Mouse (Mus musculus): ENCODE data around the gene Numbl. TPM values are rescaled to one million over a fixed set of nuclear protein-coding genes. Genes with fewer than 3 reads are reported as not detected.
"Not testable (repeated sequence)": the region's sequence is repeated elsewhere in the genome, so short reads cannot be mapped to it uniquely, and the experiment has no call there.

Gene Numbl
- 10 to 100 TPM in 1 of 2 experiments, 1 to 10 TPM in 1; 8.8 to 10.1 TPM for total RNA-seq (2021)
- long read RNA-seq, experiment 1, partial matches to known transcripts = 2 of 3 reads
- long read RNA-seq, experiment 1, other reads (novel, unspliced or antisense) = 0 of 3 reads
- long read RNA-seq, experiment 2, partial matches to known transcripts = 2 of 6 reads
- long read RNA-seq, experiment 2, other reads (novel, unspliced or antisense) = 1 of 6 reads

GRCm38 (mm10) chr7:27258205-27258899 is at the start of gene Numbl:
TSS of gene Numbl (plus strand) at chr7:27258433.
- DNase-seq = peak; percentile 94 to 98

- no peak for DNase-seq
These were observed 45.6 kb upstream of the Numbl start for GRCm38 (mm10) chr7:27212626-27213025.

- peak; percentile 30 to 31 for DNase-seq
These were observed 39.6 kb upstream of the Numbl start for GRCm38 (mm10) chr7:27218586-27218985.

- no peak for DNase-seq
These were observed 38.3 kb upstream of the Numbl start for GRCm38 (mm10) chr7:27219937-27220336.

- DNase-seq = no peak
These were observed 36.3 kb upstream of the Numbl start for GRCm38 (mm10) chr7:27221939-27222338.

- DNase-seq = no peak
These were observed 35.7 kb upstream of the Numbl start for GRCm38 (mm10) chr7:27222538-27222937.

- DNase-seq = peak; percentile 76 to 80
These were observed 33.2 kb upstream of the Numbl start for GRCm38 (mm10) chr7:27224877-27225575.

GRCm38 (mm10) chr7:27227276-27227675 is 31.0 kb upstream of the Numbl start:
- no peak for DNase-seq

GRCm38 (mm10) chr7:27227676-27228075 is 30.6 kb upstream of the Numbl start:
- peak; percentile 32 to 52 for DNase-seq

- peak; percentile 94 to 95 for DNase-seq
These were observed 29.9 kb upstream of the Numbl start, which contains the start of gene Itpkc for GRCm38 (mm10) chr7:27228281-27228821. TSS of gene Itpkc (minus strand) at chr7:27228661.

- DNase-seq = no peak
These were observed 29.4 kb upstream of the Numbl start for GRCm38 (mm10) chr7:27228865-27229264.

- no peak for DNase-seq
These were observed 27.5 kb upstream of the Numbl start for GRCm38 (mm10) chr7:27230781-27231180.

GRCm38 (mm10) chr7:27231693-27232331 is 26.4 kb upstream of the Numbl start:
- peak; percentile 89 to 93 for DNase-seq

- peak; percentile 96 to 97 for DNase-seq
These were observed 25.4 kb upstream of the Numbl start, which contains the start of gene Coq8b for GRCm38 (mm10) chr7:27232781-27233281. TSS of gene Coq8b (plus strand) at chr7:27233023.

- no peak for DNase-seq
These were observed 24.9 kb upstream of the Numbl start for GRCm38 (mm10) chr7:27233300-27233699.

GRCm38 (mm10) chr7:27235726-27236125 is 22.5 kb upstream of the Numbl start:
- peak; percentile 44 to 74 for DNase-seq

- no peak for DNase-seq
These were observed 20.7 kb upstream of the Numbl start for GRCm38 (mm10) chr7:27237527-27237926.

GRCm38 (mm10) chr7:27238568-27238967 is 19.7 kb upstream of the Numbl start:
- DNase-seq = no peak

- DNase-seq = no peak
These were observed 15.0 kb upstream of the Numbl start for GRCm38 (mm10) chr7:27243211-27243610.

GRCm38 (mm10) chr7:27244088-27244487 is 14.1 kb upstream of the Numbl start:
- DNase-seq = not testable (repeated sequence)

- DNase-seq = no peak
These were observed 9.1 kb upstream of the Numbl start for GRCm38 (mm10) chr7:27249146-27249545.

GRCm38 (mm10) chr7:27249928-27250327 is 8.3 kb upstream of the Numbl start:
- no peak for DNase-seq
